Mouse (Mus musculus) brain, embryonic 14.5 days (tissue): ENCODE data around the gene Olfr382. TPM values are rescaled to one million over a fixed set of nuclear protein-coding genes. Genes with fewer than 3 reads are reported as not detected.
"Not testable (repeated sequence)": the region's sequence is repeated elsewhere in the genome, so short reads cannot be mapped to it uniquely, and the experiment has no call there.

Experiments
- DNase-seq: peaks from one replicate; pipeline ENCODE4 v3.0.0-alpha.2; 2011; ENCODE audit warnings: low read depth
- CTCF ChIP-seq: fragments of 200-500 bp; IDR thresholded peaks from 2 replicates; pipeline ENCODE4 v1.5.1; 2012; ENCODE audit warnings: inconsistent platforms, mild to moderate bottlenecking, moderate library complexity, borderline replicate concordance; ENCODE audit not compliant: insufficient read depth, insufficient read length; ENCODE audit errors: extremely low read depth
- POLR2A ChIP-seq: fragments of 200-500 bp; IDR thresholded peaks from 2 replicates; pipeline ENCODE4 v1.6.1; 2012; ENCODE audit warnings: mild to moderate bottlenecking, inconsistent platforms, borderline replicate concordance; ENCODE audit not compliant: poor library complexity, insufficient read depth, insufficient read length, severe bottlenecking; ENCODE audit errors: extremely low read depth
- polyA plus RNA-seq: library from polyadenylated mRNA; depleted of rRNA; stranded (reverse); fragments of >200 nt; gene quantifications from 2 replicates; pipeline ENCODE4 v1.2.3, GENCODE M21; 2012; rRNA removed

Gene Olfr382
- not detected in 2 replicates for polyA plus RNA-seq

GRCm38 (mm10) chr11:73517097-73517496 lies at the start of gene Olfr382:
TSS of gene Olfr382 (minus strand) at chr11:73517197.
- DNase-seq: no peak
- no peak for TF ChIP-seq POLR2A
- TF ChIP-seq CTCF: no peak

GRCm38 (mm10) chr11:73528971-73529370 lies 12.0 kb upstream of the Olfr382 start:
- not testable (repeated sequence) for DNase-seq

GRCm38 (mm10) chr11:73491503-73491902 lies 25.5 kb downstream of the Olfr382 start, which contains the start of gene Olfr381:
TSS of gene Olfr381 (minus strand) at chr11:73491603.
- no peak for TF ChIP-seq POLR2A
- TF ChIP-seq CTCF: no peak
- no peak for DNase-seq

Other genes with a start within 250 kb of the Olfr382 start
- 0.14 and 0.27 TPM in 2 replicates for gene Trpv3, start 249.8 kb downstream of the Olfr382 start, polyA plus RNA-seq
- gene Aspa, start 187.6 kb downstream of the Olfr382 start, polyA plus RNA-seq: 0.57 and 0.82 TPM in 2 replicates
- gene Gm49340, start 187.5 kb downstream of the Olfr382 start, polyA plus RNA-seq: not detected in 2 replicates
- gene Spata22, start 187.5 kb downstream of the Olfr382 start, polyA plus RNA-seq: 0.05 and 0.08 TPM in 2 replicates
- gene Olfr20, start 166.4 kb downstream of the Olfr382 start, polyA plus RNA-seq: not detected in 2 replicates
- gene Olfr376, start 146.0 kb downstream of the Olfr382 start, polyA plus RNA-seq: not detected in 2 replicates
- gene Olfr1, start 117.6 kb downstream of the Olfr382 start, polyA plus RNA-seq: not detected in 2 replicates
- not detected in 2 replicates for gene Olfr378, start 88.7 kb downstream of the Olfr382 start, polyA plus RNA-seq
- not detected in 2 replicates for gene Olfr380, start 59.7 kb downstream of the Olfr382 start, polyA plus RNA-seq
- gene Olfr381, start 25.6 kb downstream of the Olfr382 start, polyA plus RNA-seq: not detected in 2 replicates
- gene Olfr385, start 75.8 kb upstream of the Olfr382 start, polyA plus RNA-seq: not detected in 2 replicates
- not detected in 2 replicates for gene Olfr384, start 81.4 kb upstream of the Olfr382 start, polyA plus RNA-seq
- not detected in 2 replicates for gene Zfp735, start 171.6 kb upstream of the Olfr382 start, polyA plus RNA-seq